Mouse (Mus musculus) forebrain, embryonic 11.5 days (tissue): ENCODE measurements around the gene Plekhh2. TPM values are rescaled to one million over a fixed set of nuclear protein-coding genes. Genes with fewer than 3 reads are reported as not detected.

Experiments
- ATAC-seq: fragments of 200-750 bp; cut with Nextera tagmentation; replicated peaks from 2 replicates; pipeline ENCODE4 v1.8.0; 2017; ENCODE audit warnings: moderate TSS enrichment; ENCODE audit not compliant: low FRiP score
- DNase-seq: peaks from one replicate; pipeline ENCODE4 v3.0.0-alpha.2; 2017; ENCODE audit warnings: low spot score
- H3K27ac ChIP-seq: fragments of 300-500 bp; sonication (generic); 2 replicates; pipeline ENCODE4 v1.5.1; 2014; ENCODE audit warnings: low read depth, low read length
- H3K27me3 ChIP-seq: fragments of 300-500 bp; sonication (generic); 2 replicates; pipeline ENCODE4 v1.6.1; 2014; ENCODE audit warnings: mild to moderate bottlenecking, low read length, mixed read lengths; ENCODE audit not compliant: control insufficient read depth, insufficient read depth
- H3K36me3 ChIP-seq: fragments of 300-500 bp; sonication (generic); 2 replicates; pipeline ENCODE4 v1.6.1; 2014; ENCODE audit warnings: mild to moderate bottlenecking, low read length, moderate library complexity, mixed read lengths; ENCODE audit not compliant: control insufficient read depth, insufficient read depth
- H3K4me1 ChIP-seq: fragments of 300-500 bp; sonication (generic); replicated peaks from 2 replicates; pipeline ENCODE4 v1.6.1; 2014; ENCODE audit warnings: low read length, mixed read lengths; ENCODE audit not compliant: control insufficient read depth, insufficient read depth
- H3K4me2 ChIP-seq: fragments of 300-500 bp; sonication (generic); 2 replicates; pipeline ENCODE4 v1.6.1; 2014; ENCODE audit warnings: low read depth, mild to moderate bottlenecking, low read length, moderate library complexity, mixed read lengths; ENCODE audit not compliant: severe bottlenecking
- H3K4me3 ChIP-seq: fragments of 300-500 bp; sonication (generic); 2 replicates; pipeline ENCODE4 v1.5.1; 2014; ENCODE audit warnings: low read depth, low read length
- H3K9ac ChIP-seq: fragments of 300-500 bp; sonication (generic); 2 replicates; pipeline ENCODE4 v1.6.1; 2014; ENCODE audit warnings: low read length
- H3K9me3 ChIP-seq: fragments of 300-500 bp; sonication (generic); 2 replicates; pipeline ENCODE4 v1.6.1; 2016; ENCODE audit warnings: low read length, mixed read lengths; ENCODE audit not compliant: control insufficient read depth
- WGBS: fragments of 180-500 bp; shearing (Covaris S2); extraction: QIAGEN DNeasy Blood & Tissue Kit; methylation state at CpG from one replicate; pipeline ENCODE4 v1.1.7; 2014; 5-methylcytosine and 5-hydroxymethylcytosine counted together
- polyA plus RNA-seq: library from polyadenylated mRNA; unstranded; fragments of >200 nt; fragmentation: Nextera tagmentation; extraction: Ambion mirVana; gene quantifications from 2 replicates; pipeline ENCODE4 v1.2.1, GENCODE M21; 2014

Plekhh2 gene
- polyA plus RNA-seq, 1 experiment from 2014 or later, result 3.5 TPM

- H3K36me3 ChIP-seq, result no peaks in the 10 kb centered on the region
- no peak overlapping the region for H3K9ac ChIP-seq
- peak; percentile 11 for DNase-seq
- 79% methylated on average over 9 of the region's 9 CpGs for WGBS
- no peaks in the 10 kb centered on the region for H3K4me1 ChIP-seq
- ATAC-seq, result no peak
- no peak overlapping the region for H3K4me3 ChIP-seq
- no peaks in the 10 kb centered on the region for H3K9me3 ChIP-seq
- no peaks in the 10 kb centered on the region for H3K27me3 ChIP-seq
- H3K4me2 ChIP-seq, result no peak overlapping the region
- no peak overlapping the region for H3K27ac ChIP-seq
These were observed 88.6 kb downstream of the Plekhh2 start for GRCm38 (mm10) chr17:84600051-84600983.

DNA sequence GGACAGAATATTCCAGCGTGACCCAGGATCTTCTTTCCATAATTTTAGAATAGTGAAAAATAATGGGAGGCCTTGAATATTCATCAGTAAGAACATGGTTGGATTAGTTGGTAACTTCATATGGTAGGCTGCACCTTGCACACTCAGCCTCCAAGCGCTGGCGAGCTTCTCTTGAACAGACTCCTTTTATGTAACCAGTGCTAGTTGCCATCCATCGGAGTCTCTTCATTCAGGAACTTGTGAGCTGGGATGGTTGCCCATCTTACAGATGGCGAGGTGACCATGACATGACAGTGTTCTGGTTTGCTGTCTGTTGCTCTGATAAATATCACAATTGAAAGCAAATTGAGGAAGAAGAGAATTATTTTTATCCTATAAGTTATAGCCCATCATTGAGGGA, 90.1 kb downstream of the Plekhh2 start:
- H3K36me3 ChIP-seq, result no peaks in the 10 kb centered on the region
- H3K9ac ChIP-seq, result no peak overlapping the region
- H3K27me3 ChIP-seq, result no peaks in the 10 kb centered on the region
- no peaks in the 10 kb centered on the region for H3K9me3 ChIP-seq
- ATAC-seq, result no peak
- H3K27ac ChIP-seq, result no peak overlapping the region
- H3K4me2 ChIP-seq, result no peak overlapping the region
- 95% methylated on average over 5 of the region's 5 CpGs for WGBS
- no peak overlapping the region for H3K4me3 ChIP-seq
- no peak for DNase-seq
- H3K4me1 ChIP-seq, result no peaks in the 10 kb centered on the region

DNA sequence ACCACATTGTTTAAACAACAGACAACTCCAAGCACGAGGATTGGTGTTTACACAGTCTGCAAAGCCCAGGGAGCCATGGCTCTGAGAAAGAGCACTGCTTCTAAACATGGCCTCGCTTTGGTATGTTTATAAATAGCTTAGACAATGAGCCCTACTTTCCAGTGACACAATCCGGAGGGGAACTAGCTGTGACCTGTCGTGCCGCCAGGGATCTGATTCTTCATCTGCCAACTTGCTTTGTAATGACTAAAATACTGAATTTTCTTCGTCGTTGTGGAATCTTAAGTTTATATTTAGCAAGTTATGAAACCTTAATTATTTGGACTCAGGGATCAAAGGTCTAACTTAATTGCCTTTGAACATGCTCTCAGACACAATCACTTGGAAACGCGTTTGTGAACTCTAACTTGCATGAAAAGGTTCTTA, 91.5 kb downstream of the Plekhh2 start:
- Histone ChIP-seq H3K4me3 (no peak overlapping the region), H3K27ac (no peak overlapping the region), H3K9me3 (no peaks in the 10 kb centered on the region), H3K36me3 (no peaks in the 10 kb centered on the region), H3K9ac (no peak overlapping the region), H3K4me2 (no peak overlapping the region), H3K4me1 (no peaks in the 10 kb centered on the region), H3K27me3 (no peaks in the 10 kb centered on the region)
- ATAC-seq (no peak), DNase-seq (no peak)
- WGBS, result 80% methylated on average over 9 of the region's 9 CpGs

DNA sequence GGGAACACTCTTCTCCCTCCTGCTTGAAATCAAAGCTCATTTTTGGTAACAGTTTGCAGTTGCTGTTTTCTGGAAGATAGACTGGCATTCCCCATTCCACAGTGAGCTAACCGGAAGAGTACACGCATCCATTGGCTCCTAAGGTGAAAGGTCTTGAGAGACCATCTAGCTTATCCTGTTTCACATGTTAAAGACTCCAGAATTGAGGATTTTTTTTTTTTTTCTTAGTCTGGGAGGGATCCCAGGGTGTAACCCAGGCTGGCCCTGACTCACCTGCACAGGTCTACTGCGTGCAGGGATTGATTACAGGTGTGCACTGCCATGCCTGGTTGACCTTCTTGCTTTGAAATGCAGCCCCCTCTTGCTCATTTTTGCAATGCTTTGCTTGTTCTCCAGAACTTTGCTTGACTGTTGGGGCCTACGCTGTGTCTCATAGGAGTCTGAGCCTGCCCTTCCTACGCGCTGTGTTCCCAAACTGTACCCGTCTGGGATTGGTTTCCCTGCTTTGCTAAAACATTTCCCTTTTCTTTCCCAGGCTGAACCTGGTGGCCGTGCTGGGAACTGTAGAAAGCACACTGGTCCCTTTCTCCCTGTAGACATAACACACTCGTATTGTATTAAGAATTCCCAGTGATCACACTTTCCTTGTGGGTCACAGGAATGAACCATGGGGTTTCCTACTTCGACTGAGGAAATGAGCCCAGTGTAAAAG, 92.2 kb downstream of the Plekhh2 start:
- Histone ChIP-seq H3K27me3 (no peaks in the 10 kb centered on the region), H3K4me1 (no peaks in the 10 kb centered on the region), H3K36me3 (no peaks in the 10 kb centered on the region), H3K4me3 (no peak overlapping the region), H3K4me2 (no peak overlapping the region), H3K9me3 (no peaks in the 10 kb centered on the region), H3K27ac (no peak overlapping the region), H3K9ac (no peak overlapping the region)
- ATAC-seq (no peak), DNase-seq (no peak)
- 92% methylated on average over 10 of the region's 10 CpGs for WGBS

DNA sequence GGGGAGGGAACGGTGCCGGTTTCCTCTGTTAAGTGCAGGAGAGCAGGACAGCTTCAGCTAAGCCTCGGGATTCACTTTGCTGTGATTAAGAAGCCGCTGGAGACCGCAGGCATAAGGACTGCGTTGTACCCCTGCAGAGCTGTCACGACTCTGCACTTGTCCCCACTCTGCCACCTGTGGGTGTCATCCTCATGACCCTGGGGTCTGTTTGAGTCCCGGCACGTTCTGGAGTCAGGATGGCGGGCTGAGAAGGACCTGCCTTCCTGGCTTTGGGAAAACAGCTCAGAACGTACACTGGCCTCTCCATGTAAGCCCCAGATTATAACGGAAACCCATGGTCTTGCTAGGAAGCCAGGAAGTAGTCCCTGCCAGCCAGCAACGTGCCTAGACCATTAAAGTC, 95.3 kb downstream of the Plekhh2 start:
- Histone ChIP-seq H3K9me3 (no peaks in the 10 kb centered on the region), H3K9ac (no peak overlapping the region), H3K4me1 (no peaks in the 10 kb centered on the region), H3K4me3 (no peak overlapping the region), H3K4me2 (no peak overlapping the region), H3K36me3 (no peaks in the 10 kb centered on the region), H3K27ac (no peak overlapping the region), H3K27me3 (no peaks in the 10 kb centered on the region)
- WGBS, result 53% methylated on average over 13 of the region's 13 CpGs
- DNase-seq (no peak), ATAC-seq (no peak)

- H3K4me1 ChIP-seq, result no peaks in the 10 kb centered on the region
- H3K27ac ChIP-seq, result no peak overlapping the region
- no peaks in the 10 kb centered on the region for H3K27me3 ChIP-seq
- DNase-seq (no peak), ATAC-seq (no peak)
- WGBS, result 72% methylated on average over 5 of the region's 5 CpGs
- H3K9ac ChIP-seq, result no peak overlapping the region
- H3K9me3 ChIP-seq, result no peaks in the 10 kb centered on the region
- no peak overlapping the region for H3K4me2 ChIP-seq
- no peak overlapping the region for H3K4me3 ChIP-seq
- H3K36me3 ChIP-seq, result no peaks in the 10 kb centered on the region
These were observed 95.9 kb downstream of the Plekhh2 start for GRCm38 (mm10) chr17:84607617-84608016.

DNA sequence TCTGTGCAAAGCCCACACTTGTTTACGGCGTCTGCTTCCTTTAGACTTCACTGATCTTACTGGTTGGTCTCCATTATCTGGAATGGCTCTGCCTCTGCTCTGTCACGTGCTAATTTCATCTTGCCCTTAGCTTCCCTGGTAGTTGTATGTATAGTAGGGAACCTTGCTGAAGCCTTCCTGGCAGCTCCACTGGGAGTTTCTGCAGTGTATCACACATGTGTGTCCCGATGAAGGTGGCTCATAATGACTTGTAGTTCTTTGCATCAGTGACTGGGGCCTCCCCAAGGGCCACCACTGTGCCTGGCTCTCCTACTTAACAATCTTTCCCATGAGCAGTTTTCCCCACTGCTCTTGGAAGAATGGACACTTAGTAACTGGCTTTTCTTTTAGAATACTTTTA, 96.9 kb downstream of the Plekhh2 start:
- Histone ChIP-seq H3K4me3 (no peak overlapping the region), H3K36me3 (no peaks in the 10 kb centered on the region), H3K9ac (no peak overlapping the region), H3K4me1 (no peaks in the 10 kb centered on the region), H3K27ac (no peak overlapping the region), H3K27me3 (no peaks in the 10 kb centered on the region), H3K9me3 (peaks cover 2% of the 10 kb centered on the region; the same call in 1 of the 2 replicates), H3K4me2 (no peak overlapping the region)
- DNase-seq, result no peak
- 83% methylated on average over 4 of the region's 4 CpGs for WGBS
- ATAC-seq, result no peak

DNA sequence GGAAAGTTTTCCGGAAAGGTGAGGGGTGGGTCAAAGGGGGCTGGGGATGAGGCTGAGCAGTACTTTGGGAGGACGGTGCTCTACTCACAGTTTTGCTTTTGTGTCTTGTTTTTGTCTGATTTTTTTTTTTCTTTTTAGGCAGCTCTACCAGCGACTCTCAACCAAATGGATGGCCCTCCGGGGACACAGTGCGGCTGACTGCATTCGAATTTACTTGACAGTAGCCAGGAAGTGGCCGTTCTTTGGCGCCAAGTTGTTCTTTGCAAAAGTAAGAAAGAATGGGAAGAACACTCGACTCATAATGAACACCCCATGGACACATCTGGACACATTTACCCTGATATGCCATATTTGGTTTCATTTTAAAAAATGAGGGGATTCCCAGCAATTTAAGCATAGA, 99.8 kb downstream of the Plekhh2 start:
- no peak for DNase-seq
- WGBS, result 90% methylated on average over 9 of the region's 9 CpGs

More for the DNA sequence above, 99.8 kb downstream of the Plekhh2 start:
- H3K27me3 ChIP-seq, result no peaks in the 10 kb centered on the region
- no peaks in the 10 kb centered on the region for H3K36me3 ChIP-seq
- H3K9me3 ChIP-seq, result peaks cover 4% of the 10 kb centered on the region; the same call in 1 of the 2 replicates
- no peak overlapping the region for H3K27ac ChIP-seq
- ATAC-seq, result no peak
- no peaks in the 10 kb centered on the region for H3K4me1 ChIP-seq
- no peak overlapping the region for H3K4me2 ChIP-seq
- H3K9ac ChIP-seq, result no peak overlapping the region
- no peak overlapping the region for H3K4me3 ChIP-seq
